Mouse (Mus musculus) midbrain, embryonic 14.5 days (tissue): ENCODE results near the gene Aox2. TPM values are rescaled to one million over a fixed set of nuclear protein-coding genes. Genes with fewer than 3 reads are reported as not detected.
"Not testable (repeated sequence)": the region's sequence is repeated elsewhere in the genome, so short reads cannot be mapped to it uniquely, and the experiment has no call there.

Source experiments
- ATAC-seq: fragments of 200-750 bp; cut with Nextera tagmentation; 2 replicates; pipeline ENCODE4 v1.8.0; 2017; ENCODE audit warnings: moderate number of reproducible peaks, moderate library complexity; ENCODE audit not compliant: low FRiP score, low TSS enrichment
- DNase-seq: peaks from one replicate; pipeline ENCODE4 v3.0.0-alpha.2; 2015
- H3K27ac ChIP-seq: fragments of 300-500 bp; sonication (generic); replicated peaks from 2 replicates; pipeline ENCODE4 v1.5.1; 2014; ENCODE audit warnings: mild to moderate bottlenecking, low read depth, low read length, moderate library complexity
- H3K27me3 ChIP-seq: fragments of 300-500 bp; sonication (generic); 2 replicates; pipeline ENCODE4 v1.6.1; 2014; ENCODE audit warnings: low read length, control low read depth, mixed read lengths; ENCODE audit not compliant: control insufficient read depth, insufficient read depth
- H3K36me3 ChIP-seq: fragments of 300-500 bp; sonication (generic); 2 replicates; pipeline ENCODE4 v1.6.1; 2014; ENCODE audit warnings: low read length, control low read depth; ENCODE audit not compliant: control insufficient read depth, insufficient read depth
- H3K4me1 ChIP-seq: fragments of 300-500 bp; sonication (generic); 2 replicates; pipeline ENCODE4 v1.6.1; 2014; ENCODE audit warnings: mild to moderate bottlenecking, antibody characterized with exemption, low read length, control low read depth; ENCODE audit not compliant: control insufficient read depth, insufficient read depth
- H3K4me2 ChIP-seq: fragments of 300-500 bp; sonication (generic); 2 replicates; pipeline ENCODE4 v1.6.1; 2014; ENCODE audit warnings: mild to moderate bottlenecking, low read length, moderate library complexity
- H3K4me3 ChIP-seq: fragments of 300-500 bp; sonication (generic); replicated peaks from 2 replicates; pipeline ENCODE4 v1.5.1; 2014; ENCODE audit warnings: low read depth, low read length
- H3K9ac ChIP-seq: fragments of 300-500 bp; sonication (generic); replicated peaks from 2 replicates; pipeline ENCODE4 v1.6.1; 2014; ENCODE audit warnings: mild to moderate bottlenecking, low read length, moderate library complexity
- H3K9me3 ChIP-seq: fragments of 300-500 bp; sonication (generic); 2 replicates; pipeline ENCODE4 v1.6.1; 2016; ENCODE audit warnings: low read length, control low read depth, mixed read lengths; ENCODE audit not compliant: control insufficient read depth
- WGBS: fragments of 180-500 bp; shearing (Covaris S2); extraction: QIAGEN DNeasy Blood & Tissue Kit; methylation state at CpG from one replicate; pipeline ENCODE4 v1.1.7; 2014; 5-methylcytosine and 5-hydroxymethylcytosine counted together
- polyA plus RNA-seq: library from polyadenylated mRNA; unstranded; fragments of >200 nt; fragmentation: Nextera tagmentation; extraction: Ambion mirVana; gene quantifications from 2 replicates; pipeline ENCODE4 v1.2.1, GENCODE M21; 2014

Gene Aox2
- polyA plus RNA-seq, 1 experiment from 2014 or later, result 0.04 TPM

- ATAC-seq (no peak), DNase-seq (no peak)
- H3K4me1 ChIP-seq, result no peaks in the 10 kb centered on the region
- no peak overlapping the region for H3K4me2 ChIP-seq
- 87% methylated on average over 12 of the region's 12 CpGs for WGBS
- no peak overlapping the region for H3K4me3 ChIP-seq
- H3K36me3 ChIP-seq, result no peaks in the 10 kb centered on the region
- no peaks in the 10 kb centered on the region for H3K27me3 ChIP-seq
- no peak overlapping the region for H3K9ac ChIP-seq
- H3K9me3 ChIP-seq, result no peaks in the 10 kb centered on the region
- H3K27ac ChIP-seq, result no peak overlapping the region
Observed at GRCm38 (mm10) chr1:58366737-58367471, 88.8 kb downstream of the Aox2 start.

GRCm38 (mm10) chr1:58369716-58370115 is 91.6 kb downstream of the Aox2 start:
- Histone ChIP-seq H3K4me2 (no peak overlapping the region), H3K9me3 (no peaks in the 10 kb centered on the region), H3K27ac (no peak overlapping the region), H3K27me3 (no peaks in the 10 kb centered on the region), H3K36me3 (no peaks in the 10 kb centered on the region), H3K4me3 (no peak overlapping the region), H3K9ac (no peak overlapping the region), H3K4me1 (no peaks in the 10 kb centered on the region)
- ATAC-seq (no peak), DNase-seq (no peak)
- WGBS, result 83% methylated on average over 2 of the region's 2 CpGs

DNA sequence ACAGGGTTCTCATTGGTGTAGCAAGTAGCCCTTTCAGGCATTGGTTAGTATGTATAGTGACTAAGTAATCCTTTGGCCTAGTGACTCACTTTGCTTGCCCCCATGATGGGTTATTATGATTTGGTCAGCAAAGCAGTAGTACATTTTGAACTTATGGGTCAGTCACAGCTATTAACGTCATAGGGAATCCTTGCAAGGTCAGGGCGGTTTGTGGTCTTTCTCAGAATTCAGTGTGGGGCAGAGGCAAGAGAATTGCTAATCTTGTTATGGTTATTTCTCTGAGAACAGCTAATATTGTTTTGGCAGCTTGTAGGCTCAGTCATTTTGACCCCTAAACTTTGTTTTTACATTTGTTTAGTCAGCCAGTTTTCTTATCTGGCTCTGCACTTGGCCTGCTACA is 96.1 kb downstream of the Aox2 start:
- not testable (repeated sequence) for H3K27me3 ChIP-seq
- 82% methylated on average over 2 of the region's 2 CpGs for whole genome bisulfite sequencing

DNA sequence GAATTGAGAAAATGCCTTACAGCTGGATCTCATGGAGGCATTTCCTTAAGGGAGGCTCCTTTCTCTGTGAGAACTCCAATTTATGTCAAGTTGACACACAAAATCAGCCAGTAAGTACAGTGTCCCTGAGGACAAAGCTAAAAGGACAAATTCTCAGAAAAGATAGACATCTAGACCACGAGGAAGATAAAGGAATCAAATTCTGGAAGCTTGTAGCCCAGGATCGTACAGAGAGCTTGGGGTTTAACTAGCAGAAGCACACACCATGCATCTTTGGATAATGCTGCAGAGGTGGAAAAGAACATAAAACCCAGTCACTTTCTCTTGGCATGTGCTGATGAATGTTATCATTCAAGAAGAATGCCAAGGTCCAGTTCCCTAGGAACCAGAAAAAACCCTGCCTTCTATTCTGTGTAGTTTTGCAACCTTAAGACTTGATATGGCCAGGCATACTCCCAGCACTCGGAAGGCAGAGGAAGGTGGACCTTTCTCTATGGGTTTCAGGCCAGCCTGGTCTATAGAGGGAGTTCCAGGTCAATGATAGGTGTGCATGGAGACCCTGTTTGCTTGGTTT is 97.5 kb downstream of the Aox2 start:
- Histone ChIP-seq H3K4me2 (no peak overlapping the region), H3K36me3 (no peaks in the 10 kb centered on the region), H3K9me3 (no peaks in the 10 kb centered on the region), H3K9ac (no peak overlapping the region), H3K4me1 (no peaks in the 10 kb centered on the region), H3K27me3 (no peaks in the 10 kb centered on the region), H3K4me3 (no peak overlapping the region), H3K27ac (no peak overlapping the region)
- 78% methylated on average over 3 of the region's 3 CpGs for WGBS
- no peak for DNase-seq
- ATAC-seq, result no peak

More for the DNA sequence above, 96.1 kb downstream of the Aox2 start:
- H3K4me1 ChIP-seq, H3K9ac ChIP-seq, H3K4me3 ChIP-seq, H3K9me3 ChIP-seq, DNase-seq, H3K4me2 ChIP-seq, H3K27ac ChIP-seq, H3K36me3 ChIP-seq, ATAC-seq: not testable (repeated sequence)

DNA sequence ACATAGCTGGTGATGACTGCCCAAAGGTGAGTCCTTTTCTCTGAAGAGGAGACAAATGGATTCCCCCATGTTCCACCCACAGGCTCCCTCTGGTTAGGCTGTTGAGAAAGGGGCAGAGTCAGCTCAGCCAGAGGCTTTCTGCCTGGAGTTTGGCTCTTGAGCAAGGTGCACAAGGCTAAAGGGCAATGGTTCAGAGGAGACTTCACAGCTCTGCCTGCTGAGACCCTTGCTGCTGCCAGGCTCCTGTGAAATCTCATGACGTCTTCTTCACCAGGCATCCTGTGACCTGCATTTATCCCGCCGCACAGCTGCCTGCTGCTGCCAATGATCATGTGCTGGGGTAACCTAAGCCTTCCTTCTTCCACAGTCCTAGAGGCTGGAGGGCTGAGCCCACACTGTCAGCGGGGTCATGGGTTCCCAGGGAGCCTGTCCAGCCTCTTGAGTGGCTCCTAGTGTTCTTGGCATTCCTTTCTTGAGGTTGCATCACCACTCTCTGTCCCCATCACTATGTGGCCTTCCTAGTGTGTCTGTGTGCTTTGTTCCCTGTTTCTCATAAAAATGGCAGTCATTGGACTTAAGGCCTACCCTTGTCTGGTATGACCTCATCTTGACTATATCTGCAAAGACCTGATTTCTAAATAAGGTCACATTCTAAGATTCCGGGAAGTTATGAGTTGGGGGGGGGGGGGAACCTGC is 104.6 kb downstream of the Aox2 start:
- DNase-seq (no peak), ATAC-seq (no peak)
- 78% methylated on average over 5 of the region's 5 CpGs for WGBS

DNA sequence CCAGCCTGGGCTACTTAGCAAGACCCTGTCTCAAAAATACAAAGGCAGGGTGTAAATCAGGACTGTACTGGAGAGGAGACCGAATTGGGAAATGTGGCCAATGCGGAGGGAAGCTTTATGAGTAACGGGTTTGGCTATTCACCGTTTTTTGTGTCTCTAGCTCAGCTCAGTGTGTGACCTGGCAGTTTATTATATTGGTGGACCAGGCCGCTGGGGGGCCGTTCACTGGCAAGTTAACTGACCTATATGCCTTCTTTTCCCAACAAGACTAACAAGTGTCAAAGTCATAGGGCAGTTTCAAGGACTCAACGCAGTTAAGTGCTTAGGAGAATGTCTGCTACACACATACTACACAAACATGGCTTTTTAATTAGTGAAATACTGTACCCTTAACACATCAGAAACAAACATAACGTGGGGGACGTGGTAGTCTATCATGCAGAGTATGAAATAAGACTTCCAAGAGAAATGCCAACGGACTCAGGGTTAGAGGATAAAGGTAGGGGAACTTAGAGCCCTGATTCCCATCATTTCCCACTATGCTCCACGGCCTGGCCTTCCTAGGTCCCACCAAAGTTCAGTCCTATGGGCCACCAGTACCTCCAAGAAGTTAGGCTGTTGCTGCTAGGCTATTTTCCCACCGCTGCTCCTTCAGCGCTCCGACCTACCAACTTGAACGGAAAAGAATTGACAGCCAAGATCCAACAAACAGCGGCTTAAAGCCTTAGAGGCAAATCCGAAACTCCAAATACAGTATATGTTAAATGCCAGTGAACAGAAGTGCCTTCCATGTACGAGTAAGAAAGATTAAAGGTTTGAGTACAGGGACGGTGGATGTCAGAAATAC is 113.5 kb downstream of the Aox2 start:
- Histone ChIP-seq H3K4me1 (peaks cover 12% of the 10 kb centered on the region), H3K27ac (peak overlapping the region; percentile 99), H3K27me3 (no peaks in the 10 kb centered on the region), H3K9me3 (no peaks in the 10 kb centered on the region), H3K4me2 (peak overlapping the region; percentile 78), H3K9ac (peak overlapping the region; percentile 97), H3K4me3 (peak overlapping the region; percentile 85), H3K36me3 (peaks cover 20% of the 10 kb centered on the region)
- no peak for ATAC-seq
- 45% methylated on average over 19 of the region's 19 CpGs for WGBS
- no peak for DNase-seq

More for the DNA sequence above, 104.6 kb downstream of the Aox2 start:
- Histone ChIP-seq H3K27ac (no peak overlapping the region), H3K9me3 (no peaks in the 10 kb centered on the region), H3K4me1 (no peaks in the 10 kb centered on the region), H3K9ac (no peak overlapping the region), H3K36me3 (no peaks in the 10 kb centered on the region), H3K4me2 (no peak overlapping the region), H3K27me3 (no peaks in the 10 kb centered on the region), H3K4me3 (no peak overlapping the region)

GRCm38 (mm10) chr1:58392268-58392651 is 114.1 kb downstream of the Aox2 start:
- no peak for ATAC-seq
- Histone ChIP-seq H3K4me2 (peak overlapping the region; percentile 78), H3K4me3 (peak overlapping the region; percentile 85), H3K36me3 (peaks cover 27% of the 10 kb centered on the region), H3K27me3 (no peaks in the 10 kb centered on the region), H3K9ac (peak overlapping the region; percentile 97), H3K27ac (peak overlapping the region; percentile 99), H3K4me1 (peaks cover 12% of the 10 kb centered on the region), H3K9me3 (no peaks in the 10 kb centered on the region)
- 0% methylated on average over 16 of the region's 16 CpGs for WGBS
- peak; percentile 67 for DNase-seq

- Histone ChIP-seq H3K4me1 (peaks cover 12% of the 10 kb centered on the region), H3K4me3 (peak within 1 kb of the TSS; percentile 85), H3K27me3 (no peaks in the 10 kb centered on the region), H3K4me2 (peak within 1 kb of the TSS; percentile 78), H3K36me3 (peaks cover 32% of the 10 kb centered on the region), H3K9ac (peak within 1 kb of the TSS; percentile 97), H3K27ac (peak within 1 kb of the TSS; percentile 99), H3K9me3 (no peaks in the 10 kb centered on the region)
- peak; percentile 98 for ATAC-seq
- under 1% methylated on average over 37 of the region's 61 CpGs for WGBS
- peak; percentile 96 for DNase-seq
Observed at GRCm38 (mm10) chr1:58392652-58393283, 114.6 kb downstream of the Aox2 start, which contains the start of gene Bzw1. TSS of gene Bzw1 (plus strand) at chr1:58392898.
